Mouse (Mus musculus) left cerebral cortex, adult 2 months (tissue): ENCODE results near the gene Itpripl2. TPM values are rescaled to one million over a fixed set of nuclear protein-coding genes. Genes with fewer than 3 reads are reported as not detected.

ENCODE experiments used
- DNase-seq, 2 experiments: peaks; one replicate each; pipeline ENCODE4 v3.0.0; 2021 to 2022; ENCODE audit warnings: low spot score in 2 of 2, mixed read lengths in 1 of 2; ENCODE audit errors: extremely low spot score in 1 of 2
- H3K27ac ChIP-seq: fragments of 200-600 bp; 2 replicates; pipeline ENCODE4 v1.8.1; 2022
- H3K4me3 ChIP-seq: fragments of 200-600 bp; 2 replicates; pipeline ENCODE4 v1.8.1; 2022
- CTCF ChIP-seq: fragments of 200-600 bp; IDR thresholded peaks from 2 replicates; pipeline ENCODE4 v1.8.1; 2022; ENCODE audit warnings: antibody characterized with exemption, mild to moderate bottlenecking, moderate library complexity
- intact Hi-C: fragments of 180-260 bp; cut with DNase I; formaldehyde crosslinking; loops from one replicate; pipeline ENCODE4 v1.15.1; 2025
- total RNA-seq, 2 experiments: library from RNA; stranded (reverse); gene quantifications; 2 replicates each; pipeline ENCODE4 v1.2.3; 2021

Gene Itpripl2
- total RNA-seq, 2 experiments from 2014 or later = 3.2 to 4.1 TPM

- intact Hi-C loops = no loop called here
- no peak overlapping the region for H3K27ac ChIP-seq
- no peak for DNase-seq
- no peak for TF ChIP-seq CTCF
- no peak overlapping the region for H3K4me3 ChIP-seq
Observed at GRCm38 (mm10) chr7:118482001-118482400, 9.8 kb downstream of the Itpripl2 start.

GRCm38 (mm10) chr7:118481047-118481810, 10.5 kb downstream of the Itpripl2 start:
- no peak for TF ChIP-seq CTCF
- H3K27ac ChIP-seq = no peak overlapping the region
- DNase-seq = no peak
- no peak overlapping the region for H3K4me3 ChIP-seq
- intact Hi-C loops = no loop called here

DNA sequence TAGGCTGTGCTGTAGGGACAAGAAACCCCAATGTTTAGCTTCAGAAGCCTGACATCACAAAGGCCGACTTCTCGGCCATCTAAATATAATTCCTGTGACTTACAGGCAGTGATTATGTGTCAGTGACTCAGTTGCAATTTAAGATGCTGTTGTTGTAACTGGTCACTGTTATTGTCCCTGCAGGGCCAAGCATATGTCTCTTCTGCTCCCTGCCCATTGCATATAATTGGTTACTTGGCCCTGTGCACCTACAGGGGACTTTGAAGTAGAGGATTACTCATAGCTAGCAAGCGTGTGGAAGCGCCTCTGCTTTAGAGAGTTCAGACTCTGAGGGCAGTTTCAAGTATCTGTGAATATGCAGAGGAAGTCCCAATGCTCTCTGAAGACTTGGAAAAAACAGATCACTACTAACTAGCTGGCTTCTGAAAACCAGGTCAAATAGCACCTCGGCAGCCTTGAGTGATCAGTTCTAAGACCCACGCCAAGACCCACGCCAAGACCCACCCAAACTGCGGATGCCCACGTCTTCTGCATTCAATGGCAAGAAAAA, 11.5 kb downstream of the Itpripl2 start:
- TF ChIP-seq CTCF = no peak
- Histone ChIP-seq H3K27ac (no peak overlapping the region), H3K4me3 (no peak overlapping the region)
- intact Hi-C loops = no loop called here
- DNase-seq = no peak

DNA sequence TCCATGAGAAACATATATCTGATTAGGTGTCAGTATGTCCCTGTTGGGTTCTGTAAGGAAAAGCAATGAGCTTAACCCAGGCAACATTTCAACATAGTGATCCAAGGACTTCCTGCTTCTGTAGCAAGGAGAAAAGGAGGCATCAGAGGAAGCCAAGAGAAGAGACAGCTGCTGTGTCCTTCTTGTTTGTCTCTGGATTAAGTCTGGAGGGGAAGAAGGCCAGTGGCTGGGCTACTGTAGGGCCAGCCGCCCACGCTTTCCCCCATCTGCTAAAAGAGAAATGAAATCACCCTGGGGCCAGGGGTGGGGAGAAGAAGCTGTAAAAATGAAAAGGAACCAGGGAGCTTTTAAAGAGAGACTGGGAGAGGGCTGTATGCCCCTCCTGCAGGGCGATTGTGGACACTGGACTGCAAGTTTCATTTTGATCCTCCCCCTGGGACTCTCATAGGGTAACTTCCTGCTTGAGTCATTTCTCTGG, 12.9 kb downstream of the Itpripl2 start:
- no peak for TF ChIP-seq CTCF
- Histone ChIP-seq H3K27ac (no peak overlapping the region), H3K4me3 (no peak overlapping the region)
- DNase-seq = no peak
- intact Hi-C loops = no loop called here

DNA sequence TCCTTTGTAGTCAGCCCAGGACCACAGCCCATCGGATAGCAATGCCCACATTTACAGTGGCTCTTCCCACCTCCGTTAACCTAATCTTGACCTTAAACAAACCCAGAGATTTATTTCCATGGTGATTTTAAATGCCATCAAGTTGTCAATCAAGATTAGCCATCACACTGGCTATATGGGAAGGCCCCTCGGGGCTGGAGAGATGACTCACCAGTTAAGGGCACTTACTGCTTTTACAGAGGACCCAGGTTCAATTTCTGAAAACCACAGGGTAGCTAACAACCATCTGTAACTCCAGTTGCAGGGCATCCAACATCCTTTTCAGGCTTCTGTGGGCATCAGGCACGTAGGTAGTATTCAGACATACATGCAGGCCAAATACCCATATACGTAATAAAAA, 15.3 kb downstream of the Itpripl2 start:
- Histone ChIP-seq H3K4me3 (no peak overlapping the region), H3K27ac (no peak overlapping the region)
- no peak for DNase-seq
- TF ChIP-seq CTCF = no peak
- intact Hi-C loops = no loop called here

DNA sequence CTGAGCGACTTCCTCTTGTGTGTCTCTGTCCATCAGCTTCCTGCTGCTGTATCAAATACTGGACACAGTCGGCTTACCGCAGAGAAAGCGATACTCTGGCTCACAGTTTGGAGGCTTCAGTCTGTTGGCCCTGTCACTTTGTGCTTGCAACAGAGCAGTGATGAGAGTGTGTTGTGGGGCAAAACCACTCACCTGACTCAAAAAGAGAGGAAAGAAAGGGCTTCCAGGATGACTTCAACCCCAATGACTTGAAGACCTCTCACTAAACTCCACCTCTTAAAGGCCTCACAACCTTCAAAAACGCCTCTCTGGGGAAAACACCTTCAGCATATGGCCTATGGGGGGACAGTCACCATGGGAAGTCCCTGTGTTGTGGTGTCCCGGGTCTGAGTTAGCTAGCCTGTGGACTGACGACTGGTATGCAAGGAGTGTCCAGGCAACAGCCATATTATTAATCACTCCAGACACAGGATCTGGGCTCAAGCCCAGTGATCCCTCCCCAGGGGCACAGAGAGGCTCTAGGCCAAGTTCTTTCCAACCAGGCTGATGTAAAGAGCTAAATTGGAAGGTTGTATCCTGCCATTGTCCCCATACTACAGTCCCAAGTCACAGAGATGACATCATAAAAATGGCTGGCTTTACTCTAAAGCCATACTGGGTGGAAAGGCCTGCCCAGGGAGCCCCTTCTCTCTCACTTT, 16.6 kb downstream of the Itpripl2 start:
- Histone ChIP-seq H3K27ac (no peak overlapping the region), H3K4me3 (no peak overlapping the region)
- no peak for TF ChIP-seq CTCF
- no peak for DNase-seq
- intact Hi-C loops = no loop called here

- no peak overlapping the region for H3K4me3 ChIP-seq
- no peak for TF ChIP-seq CTCF
- DNase-seq = no peak
- no peak overlapping the region for H3K27ac ChIP-seq
- intact Hi-C loops = no loop called here
Observed at GRCm38 (mm10) chr7:118472886-118473285, 18.9 kb downstream of the Itpripl2 start.

GRCm38 (mm10) chr7:118468060-118468459, 23.7 kb downstream of the Itpripl2 start:
- TF ChIP-seq CTCF = no peak
- intact Hi-C loops = no loop called here
- H3K4me3 ChIP-seq = no peak overlapping the region
- DNase-seq = no peak
- no peak overlapping the region for H3K27ac ChIP-seq

GRCm38 (mm10) chr7:118464432-118464831, 27.3 kb downstream of the Itpripl2 start:
- Histone ChIP-seq H3K27ac (no peak overlapping the region), H3K4me3 (no peak overlapping the region)
- intact Hi-C loops = no loop called here
- TF ChIP-seq CTCF = no peak
- no peak for DNase-seq

- H3K4me3 ChIP-seq = no peak overlapping the region
- no peak for DNase-seq
- TF ChIP-seq CTCF = no peak
- intact Hi-C loops = no loop called here
- no peak overlapping the region for H3K27ac ChIP-seq
Observed at GRCm38 (mm10) chr7:118462818-118463762, 28.7 kb downstream of the Itpripl2 start.

- Histone ChIP-seq H3K4me3 (no peak overlapping the region), H3K27ac (no peak overlapping the region)
- no peak for TF ChIP-seq CTCF
- DNase-seq = no peak
- intact Hi-C loops = no loop called here
Observed at GRCm38 (mm10) chr7:118461400-118462136, 30.2 kb downstream of the Itpripl2 start.
